Mouse (Mus musculus): Measurements from ENCODE around the gene 1700013G24Rik.

1700013G24Rik gene

GRCm38 (mm10) chr4:137457292-137457691 lies 4.2 kb downstream of the 1700013G24Rik start:
- DNase-seq, result no peak

GRCm38 (mm10) chr4:137458310-137458709 lies 5.2 kb downstream of the 1700013G24Rik start:
- no peak for DNase-seq

GRCm38 (mm10) chr4:137458861-137459260 lies 5.8 kb downstream of the 1700013G24Rik start:
- no peak for DNase-seq

GRCm38 (mm10) chr4:137460676-137461075 lies 7.6 kb downstream of the 1700013G24Rik start:
- DNase-seq, result no peak

GRCm38 (mm10) chr4:137461217-137461616 lies 8.1 kb downstream of the 1700013G24Rik start:
- no peak for DNase-seq

- no peak for DNase-seq
Observed at GRCm38 (mm10) chr4:137461981-137462690, 9.1 kb downstream of the 1700013G24Rik start.

GRCm38 (mm10) chr4:137465125-137465787 lies 12.2 kb downstream of the 1700013G24Rik start:
- DNase-seq, result no peak

GRCm38 (mm10) chr4:137466991-137467390 lies 13.9 kb downstream of the 1700013G24Rik start:
- no peak for DNase-seq

- no peak for DNase-seq
Observed at GRCm38 (mm10) chr4:137467525-137467924, 14.4 kb downstream of the 1700013G24Rik start.

- DNase-seq, result peak; percentile 97
Observed at GRCm38 (mm10) chr4:137468260-137469080, 15.4 kb downstream of the 1700013G24Rik start, which contains the start of gene Hspg2. Gene Hspg2, plus strand, starts transcription at chr4:137468769.

GRCm38 (mm10) chr4:137469081-137469844 lies 16.2 kb downstream of the 1700013G24Rik start:
- peak; percentile 62 for DNase-seq

- DNase-seq, result no peak
Observed at GRCm38 (mm10) chr4:137469845-137470692, 17.0 kb downstream of the 1700013G24Rik start.

- peak; percentile 64 for DNase-seq
Observed at GRCm38 (mm10) chr4:137470701-137471317, 17.7 kb downstream of the 1700013G24Rik start.

- DNase-seq, result no peak
Observed at GRCm38 (mm10) chr4:137471326-137471725, 18.2 kb downstream of the 1700013G24Rik start.

- no peak for DNase-seq
Observed at GRCm38 (mm10) chr4:137473240-137473639, 20.2 kb downstream of the 1700013G24Rik start.

GRCm38 (mm10) chr4:137473701-137474388 lies 20.8 kb downstream of the 1700013G24Rik start:
- no peak for DNase-seq

GRCm38 (mm10) chr4:137474694-137475093 lies 21.6 kb downstream of the 1700013G24Rik start:
- DNase-seq, result no peak

GRCm38 (mm10) chr4:137475271-137476050 lies 22.4 kb downstream of the 1700013G24Rik start:
- no peak for DNase-seq

- DNase-seq, result peak; percentile 66
Observed at GRCm38 (mm10) chr4:137476065-137476760, 23.1 kb downstream of the 1700013G24Rik start.
